Mouse (Mus musculus) Muller cell, postnatal 12 days (primary cell): ENCODE measurements around the gene Pex10.

ENCODE experiments used
- DNase-seq: peaks from one replicate; pipeline ENCODE4 v3.0.0-alpha.2; 2015; ENCODE audit errors: inconsistent ontology term

Gene Pex10

DNA sequence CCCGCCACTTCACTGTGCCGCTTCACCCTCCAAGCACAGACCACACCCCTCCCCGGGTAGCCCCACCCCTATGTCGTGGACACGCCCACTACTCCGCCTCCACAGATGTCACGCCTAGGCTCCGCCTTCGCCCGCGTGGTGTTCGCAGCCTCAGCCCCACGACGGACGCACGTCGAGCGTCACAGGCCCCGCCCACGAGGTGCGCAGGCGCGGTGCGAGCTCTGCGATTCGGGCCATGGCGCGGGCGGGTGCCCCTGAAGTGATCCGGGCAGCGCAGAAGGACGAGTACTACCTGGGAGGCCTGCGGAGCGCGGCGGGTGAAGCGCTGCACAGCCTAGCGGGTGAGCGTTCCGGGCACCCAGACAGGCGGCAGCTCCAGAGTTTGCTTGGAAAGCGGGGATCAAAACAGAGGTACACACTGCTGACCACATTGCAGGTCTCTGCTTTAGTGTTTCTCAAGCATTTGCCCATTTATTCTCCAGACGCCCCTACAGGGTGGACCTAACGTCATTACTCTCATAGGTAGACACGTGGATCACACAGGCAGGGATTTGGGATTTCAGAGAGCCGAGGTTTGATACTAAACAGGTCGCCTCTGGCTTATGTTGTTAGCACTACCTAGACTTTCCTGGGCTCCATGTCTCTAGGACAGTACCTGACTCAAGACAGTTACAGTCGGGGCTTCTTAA lies at the start of gene Pex10:
Gene Pex10, plus strand, starts transcription at position 183 of the 689 bp plus-strand sequence.
- DNase-seq: peak; percentile 98

DNA sequence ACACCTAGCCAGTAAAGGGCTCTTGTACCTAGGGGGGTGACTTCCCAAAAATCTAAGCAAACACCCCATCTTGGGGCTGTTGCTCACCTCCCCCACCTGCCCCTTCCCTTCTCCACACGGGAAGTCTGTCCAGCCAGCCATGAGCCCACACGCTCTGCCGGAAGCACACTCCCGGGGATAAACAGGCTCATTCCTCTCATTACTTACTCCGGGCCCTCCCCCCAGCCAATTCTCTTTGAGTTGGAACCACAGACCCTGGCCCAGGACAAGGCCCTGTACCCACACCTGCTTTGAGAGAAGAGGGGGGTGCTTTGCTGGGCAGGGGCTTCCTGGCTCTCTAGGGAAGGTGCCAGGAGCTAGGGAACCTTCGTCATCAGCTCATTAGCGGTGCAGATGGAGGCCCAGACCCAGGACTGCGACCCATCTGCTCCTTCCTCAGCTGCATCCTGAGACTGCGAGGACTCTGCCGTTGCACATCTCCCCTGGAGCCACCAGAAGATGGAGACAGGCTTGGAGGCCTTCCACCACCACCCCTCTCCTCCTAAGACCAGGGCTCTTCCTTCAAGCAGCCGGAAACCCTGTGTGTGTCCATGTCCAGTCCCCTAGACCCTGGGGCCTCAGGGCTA lies 49.5 kb upstream of the Pex10 start:
- DNase-seq: no peak

DNA sequence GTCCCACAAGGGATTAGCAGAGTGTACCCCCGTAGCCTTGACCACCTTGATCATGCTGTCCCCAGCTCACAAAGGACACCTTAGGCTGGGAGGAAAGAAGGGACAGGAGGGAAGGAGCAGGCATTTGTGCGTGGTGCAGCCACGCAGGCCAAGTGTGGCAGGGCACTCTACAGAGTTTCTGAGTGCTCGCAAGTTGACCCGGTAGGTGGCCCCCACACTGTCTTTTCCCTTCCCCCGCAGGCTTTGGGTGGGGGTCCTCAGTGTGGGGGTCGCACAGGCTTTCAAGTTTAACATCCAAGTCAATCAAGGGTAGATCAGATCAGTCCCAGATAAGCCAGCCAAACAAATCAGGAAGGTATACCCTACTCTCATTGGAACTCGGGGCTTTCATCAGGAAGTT lies 48.8 kb upstream of the Pex10 start:
- no peak for DNase-seq

DNA sequence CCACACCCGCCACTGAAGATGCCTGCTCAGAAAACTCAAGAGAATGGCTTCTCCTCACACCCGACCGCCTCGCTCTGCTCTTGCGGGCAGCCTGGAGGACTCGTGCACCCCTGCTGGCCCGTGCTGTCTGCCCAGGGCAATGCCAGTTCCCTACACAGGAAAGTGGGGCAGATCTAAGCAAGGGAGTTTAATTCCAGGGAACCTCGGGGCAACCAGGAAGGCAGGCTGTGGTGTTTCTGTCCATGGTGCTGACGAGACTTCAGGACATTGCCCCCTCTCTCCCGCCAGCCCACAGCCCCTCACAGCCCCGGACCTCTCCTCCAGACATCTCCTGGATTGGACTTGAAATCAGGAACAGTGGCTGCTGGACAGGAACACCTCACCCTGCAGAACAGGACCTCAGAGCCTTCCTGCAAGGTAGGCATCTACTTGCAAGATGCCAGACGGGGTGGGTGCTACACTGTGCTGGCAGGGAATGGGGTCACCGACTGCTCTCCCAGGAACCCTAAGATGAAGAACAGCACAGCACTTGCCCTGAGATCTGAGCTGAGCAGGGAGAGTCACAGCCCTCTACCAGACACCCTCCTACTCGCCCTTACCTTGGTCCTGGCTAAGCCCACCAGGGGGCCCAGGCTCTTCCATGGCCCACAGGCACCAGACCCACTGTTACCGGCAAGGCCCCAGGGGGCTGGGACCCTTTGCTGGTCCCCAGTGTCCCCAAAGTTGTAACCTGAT lies 48.0 kb upstream of the Pex10 start:
- DNase-seq: peak; percentile 50

DNA sequence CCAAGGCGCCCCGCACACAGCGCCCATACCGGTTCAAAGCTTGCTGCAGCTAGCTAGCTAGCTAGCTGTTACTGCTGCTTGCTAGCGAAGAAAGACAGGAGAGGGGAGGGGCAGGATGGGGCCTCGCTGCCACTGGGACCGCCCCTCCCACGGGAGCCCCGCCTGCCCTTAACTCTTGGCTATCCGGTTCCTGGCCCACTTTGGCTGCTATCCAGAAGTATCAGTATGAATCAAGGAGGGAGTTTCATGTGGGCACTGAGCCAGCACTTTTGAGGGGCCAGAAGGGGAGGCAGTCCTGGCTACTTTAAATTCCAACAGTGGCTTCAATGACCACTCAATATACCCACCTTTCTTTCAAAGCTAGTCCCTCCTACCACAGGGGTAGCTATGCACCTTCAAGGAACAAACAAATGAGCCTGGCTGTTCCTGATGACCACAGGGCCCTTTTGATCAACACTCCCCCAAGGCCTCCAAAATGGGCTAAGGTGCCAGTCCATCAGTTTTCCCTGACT lies 47.4 kb upstream of the Pex10 start:
- DNase-seq: no peak

DNA sequence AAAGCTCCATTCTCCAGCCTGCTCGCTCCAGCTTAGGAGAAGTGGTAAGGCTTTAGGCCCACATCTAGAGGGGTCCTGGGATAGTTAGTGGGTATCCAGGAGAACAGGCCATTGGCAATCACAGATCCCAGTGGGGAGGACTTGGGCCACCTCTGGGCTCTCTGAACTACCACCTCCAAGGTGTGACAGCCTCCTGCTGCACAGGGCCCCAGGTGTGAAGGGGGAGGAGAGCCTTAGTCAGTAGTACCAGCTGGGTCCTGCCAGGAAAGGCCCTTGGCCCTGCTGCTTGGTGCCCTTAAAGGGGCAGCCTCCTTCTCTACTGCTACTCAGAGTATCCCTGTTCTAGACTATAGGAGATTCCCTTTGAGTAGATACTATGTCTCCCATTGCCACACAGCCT lies 46.7 kb upstream of the Pex10 start:
- no peak for DNase-seq

DNA sequence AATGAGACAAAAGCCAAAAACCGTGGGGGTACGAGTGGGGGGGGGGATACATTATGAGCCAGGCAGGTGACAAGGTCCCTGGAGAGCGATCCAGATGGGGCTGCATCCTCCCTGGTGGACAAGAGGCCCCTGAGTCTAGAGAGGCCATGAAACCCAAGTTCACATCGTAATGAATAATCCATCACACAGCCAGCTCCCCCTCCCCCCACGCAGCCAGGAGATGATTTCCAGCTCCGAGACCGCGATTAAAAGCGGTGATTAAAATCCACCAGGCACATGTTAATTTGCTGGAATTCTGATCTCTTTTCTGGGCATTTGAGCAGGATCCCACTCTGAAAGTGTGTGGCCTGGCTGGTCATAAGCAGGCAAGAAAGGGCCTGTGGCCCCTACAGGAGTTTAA lies 46.0 kb upstream of the Pex10 start:
- DNase-seq: no peak

DNA sequence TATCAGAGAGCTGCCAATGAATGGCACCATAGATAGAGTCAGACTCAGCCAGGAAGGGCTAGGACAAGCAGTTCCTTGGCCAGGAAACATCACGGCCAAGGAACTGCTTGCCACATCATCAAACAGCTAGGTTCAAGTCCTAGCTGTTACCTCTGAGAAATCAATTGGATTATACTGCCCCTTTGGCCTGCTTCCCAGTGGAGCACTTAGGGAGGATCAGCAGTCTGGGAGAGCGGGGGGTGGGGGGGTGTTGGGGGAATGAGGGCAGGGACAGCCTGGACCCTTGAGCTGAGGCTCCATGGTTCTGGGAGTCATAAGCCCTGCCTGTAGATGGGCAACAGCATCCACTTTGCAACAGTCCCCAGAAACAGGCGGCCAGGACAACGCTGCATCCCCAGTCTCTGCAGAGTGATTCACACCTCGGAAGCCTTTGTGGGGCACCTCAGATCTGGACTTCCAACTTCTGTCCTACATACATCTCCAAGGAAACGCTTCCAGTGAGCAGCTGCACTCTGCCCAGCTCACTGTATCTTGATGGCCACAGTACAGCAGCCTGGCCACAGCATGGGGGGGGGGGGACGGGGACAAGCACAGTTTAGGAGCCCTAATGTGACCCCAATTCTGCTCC lies 44.5 kb upstream of the Pex10 start:
- DNase-seq: no peak

DNA sequence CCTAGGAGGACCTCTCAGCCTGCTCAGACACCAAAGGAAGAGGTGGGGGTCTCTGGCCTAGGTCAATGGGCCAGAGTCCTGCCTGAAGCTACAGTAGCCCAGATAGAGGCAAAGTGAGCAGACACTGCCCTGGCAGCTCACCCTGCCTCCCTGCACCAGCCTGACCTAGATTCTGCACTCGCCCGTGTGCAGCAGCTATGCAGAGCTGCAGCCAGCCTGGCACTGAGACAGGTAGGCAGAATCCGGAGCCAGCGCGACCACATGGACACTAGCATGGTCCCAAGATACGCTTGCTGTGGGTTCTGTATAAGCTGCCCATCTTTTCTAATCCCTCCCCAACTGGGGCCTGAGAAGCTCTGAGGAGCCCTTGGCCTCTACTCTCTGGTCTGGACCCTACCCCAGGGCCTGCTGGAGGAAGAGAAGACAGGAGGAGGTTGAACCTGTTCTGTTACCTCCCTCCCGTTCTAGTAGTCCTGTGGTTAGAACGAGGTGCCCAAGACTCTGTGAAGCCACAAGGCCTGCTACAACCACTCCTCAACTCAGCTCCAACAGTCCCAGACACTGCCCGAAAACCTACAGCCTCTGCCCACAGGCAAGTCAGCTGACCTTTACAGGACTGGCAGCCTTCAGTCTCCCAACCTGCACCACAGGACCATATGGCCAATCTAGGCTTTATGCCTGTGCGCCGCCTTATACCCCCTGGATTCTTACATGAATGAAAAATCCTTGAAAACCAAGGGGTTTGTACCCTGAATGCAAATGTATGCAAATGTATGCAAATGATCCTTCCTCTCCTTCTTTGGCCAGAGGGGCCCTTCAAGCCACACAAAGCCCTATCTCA lies 42.4 kb upstream of the Pex10 start:
- no peak for DNase-seq

DNA sequence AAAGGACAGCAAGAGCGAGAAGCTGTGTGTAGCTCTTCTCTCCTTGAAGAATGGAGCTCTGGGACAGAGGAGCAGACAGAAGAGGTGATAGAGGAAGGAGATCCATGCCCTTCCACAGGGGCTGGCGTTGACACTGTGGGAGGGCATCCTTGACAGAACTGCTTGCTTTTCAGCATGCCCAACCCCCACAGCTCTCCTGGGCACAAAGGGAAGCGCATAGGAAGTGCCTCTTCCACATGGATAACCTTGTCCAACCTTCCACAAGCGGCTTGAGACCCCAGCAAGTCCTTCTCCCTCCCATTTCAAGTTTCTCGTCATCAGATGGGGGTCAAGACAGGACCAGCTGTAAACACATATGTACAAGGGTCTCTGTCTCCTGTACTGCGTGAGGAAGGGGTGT lies 33.7 kb upstream of the Pex10 start:
- no peak for DNase-seq

DNA sequence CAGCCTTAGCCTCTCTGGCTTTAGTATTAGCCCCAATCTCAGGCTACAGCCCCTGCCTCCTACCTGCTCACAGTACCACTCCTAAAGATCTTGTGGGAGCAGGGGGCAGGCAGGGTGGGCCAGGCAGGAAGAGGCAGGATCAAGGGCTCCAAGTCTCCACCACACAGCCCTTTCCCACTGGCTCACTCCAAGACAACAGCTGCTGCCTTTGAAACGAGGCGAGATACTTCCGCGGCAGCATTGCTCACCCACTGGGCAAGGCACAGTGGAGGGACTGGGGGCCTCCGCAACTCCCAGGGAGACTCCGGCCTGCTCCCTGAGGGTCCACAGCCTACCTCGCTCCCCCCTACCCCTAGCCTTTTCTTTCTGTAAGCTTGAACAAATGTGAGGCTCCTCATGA lies 32.6 kb upstream of the Pex10 start:
- no peak for DNase-seq

DNA sequence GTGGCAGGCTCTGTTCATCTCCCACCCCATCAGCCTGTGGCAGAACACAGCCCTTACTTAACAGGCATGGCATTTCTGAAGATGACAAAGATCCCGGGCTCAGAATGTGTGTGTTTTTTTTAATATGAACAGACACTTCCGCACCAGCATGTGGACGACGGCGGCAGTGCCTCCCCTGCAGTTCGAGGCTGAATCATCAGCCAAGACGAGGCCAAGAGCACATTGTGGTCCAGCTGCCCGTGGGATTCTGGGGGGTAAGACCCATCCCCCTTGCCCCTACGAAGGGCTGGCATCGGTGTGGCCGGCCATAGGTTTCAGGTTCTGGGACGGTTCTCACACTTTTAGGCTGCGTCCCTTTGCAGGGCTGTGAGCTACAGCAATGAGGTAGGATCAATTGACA lies 32.0 kb upstream of the Pex10 start:
- DNase-seq: peak; percentile 26

DNA sequence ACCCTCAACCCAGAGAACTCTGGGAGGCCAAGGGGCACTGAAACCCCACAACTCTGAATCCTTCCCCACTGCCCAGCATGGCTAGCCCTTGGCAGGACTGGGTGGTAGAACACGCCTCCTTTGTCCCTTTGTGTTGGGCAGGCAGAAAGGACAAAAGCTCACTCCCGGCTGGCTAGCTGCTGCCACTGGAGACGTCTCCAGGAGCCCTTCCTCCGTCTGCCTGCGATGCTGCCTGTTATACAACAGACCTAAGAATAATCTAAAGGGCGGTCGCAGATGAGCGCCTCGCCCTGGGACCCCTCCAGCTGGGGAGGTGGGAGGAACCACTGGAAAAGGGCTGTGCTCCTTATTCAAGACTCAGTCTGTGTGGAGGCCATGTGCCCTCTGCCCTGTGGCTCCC lies 26.6 kb upstream of the Pex10 start:
- DNase-seq: no peak

DNA sequence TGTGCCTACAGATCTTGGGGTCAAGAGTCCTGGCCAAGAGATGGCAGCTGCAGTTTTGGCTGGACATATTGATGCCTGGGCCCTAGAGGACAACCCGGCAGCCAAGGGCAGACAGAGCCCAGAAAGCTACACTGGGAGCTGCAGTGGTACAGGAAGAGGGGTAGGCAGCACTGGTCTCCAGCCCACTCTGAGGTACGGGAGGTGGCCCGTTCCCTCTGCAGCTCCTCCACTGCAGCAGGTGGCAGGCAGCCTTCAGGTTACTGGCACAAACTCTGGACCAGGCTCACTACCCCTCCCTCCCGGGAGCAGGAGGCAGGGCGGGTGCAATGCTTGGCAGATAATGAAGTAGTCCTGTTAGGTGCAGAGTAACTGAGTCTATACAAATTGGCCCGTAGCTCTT lies 26.1 kb upstream of the Pex10 start:
- DNase-seq: no peak

DNA sequence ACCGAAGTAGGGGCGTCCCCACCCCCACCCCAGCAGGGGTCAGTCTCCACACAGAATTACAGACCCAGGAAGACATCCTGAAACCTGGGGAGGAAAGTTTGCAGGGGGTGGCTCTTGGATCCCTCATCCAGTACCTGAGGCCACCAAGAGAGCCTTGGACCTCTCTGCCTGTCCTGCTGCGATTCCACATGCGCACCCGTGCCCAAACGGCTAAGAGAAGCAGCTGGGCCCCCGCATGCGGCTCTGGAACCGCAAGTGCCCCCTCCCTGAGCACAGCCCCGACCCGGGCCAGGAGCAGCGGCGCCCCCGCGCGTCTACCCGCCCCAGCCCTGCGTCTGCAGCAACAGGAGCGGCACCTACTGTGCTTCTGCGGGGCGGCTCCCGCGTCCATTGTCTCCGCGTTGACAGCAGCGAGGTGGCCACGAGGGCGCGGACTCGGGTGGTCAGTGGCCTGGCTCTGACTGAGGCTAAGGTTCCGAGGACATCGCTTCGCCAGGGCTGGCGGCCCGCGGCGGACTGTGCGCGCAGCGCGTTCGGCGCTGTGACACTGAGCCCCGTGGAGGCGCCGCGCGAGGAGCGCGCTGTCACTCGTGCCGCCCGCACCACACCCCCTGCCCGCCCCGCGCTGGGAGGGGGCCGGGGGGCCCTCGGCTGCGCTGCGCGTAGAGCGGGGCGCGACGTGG lies 24.1 kb upstream of the Pex10 start:
- no peak for DNase-seq

DNA sequence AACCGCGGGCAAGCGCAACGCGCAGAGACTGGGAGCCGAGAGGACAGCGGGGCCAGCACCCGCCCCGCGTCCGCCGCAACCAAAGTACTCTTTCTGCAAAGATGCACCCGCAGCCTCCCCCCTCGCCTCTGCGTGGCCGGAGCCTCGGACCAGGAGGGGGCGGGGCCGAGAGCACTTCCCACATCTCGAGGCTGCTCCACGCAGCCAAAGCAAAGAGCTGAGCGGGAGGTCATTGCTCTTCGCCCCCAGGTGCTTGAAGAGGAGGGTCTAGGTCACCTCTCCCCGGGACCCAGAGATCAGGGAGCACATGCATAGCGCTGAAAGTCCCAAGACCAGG lies 23.6 kb upstream of the Pex10 start:
- DNase-seq: no peak

DNA sequence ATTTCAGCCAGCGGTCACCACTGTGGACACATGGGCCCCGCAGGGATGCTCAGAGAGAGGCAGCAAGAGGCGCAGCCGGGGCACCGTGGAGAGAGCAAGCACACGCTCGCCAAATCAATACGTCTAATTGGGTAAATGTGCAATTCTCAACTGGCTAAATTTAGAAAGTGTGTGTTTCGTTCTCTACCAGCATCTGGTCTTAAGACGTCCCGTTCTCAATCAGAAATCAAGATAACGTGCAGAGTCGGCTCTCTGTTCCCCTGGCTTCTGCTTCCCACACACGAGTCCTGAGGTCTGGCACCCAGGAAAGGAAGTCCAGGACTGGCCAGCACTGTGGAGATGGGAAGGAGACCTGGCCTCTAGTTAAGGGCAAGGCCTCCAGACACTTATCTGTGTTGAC lies 20.2 kb upstream of the Pex10 start:
- DNase-seq: no peak

DNA sequence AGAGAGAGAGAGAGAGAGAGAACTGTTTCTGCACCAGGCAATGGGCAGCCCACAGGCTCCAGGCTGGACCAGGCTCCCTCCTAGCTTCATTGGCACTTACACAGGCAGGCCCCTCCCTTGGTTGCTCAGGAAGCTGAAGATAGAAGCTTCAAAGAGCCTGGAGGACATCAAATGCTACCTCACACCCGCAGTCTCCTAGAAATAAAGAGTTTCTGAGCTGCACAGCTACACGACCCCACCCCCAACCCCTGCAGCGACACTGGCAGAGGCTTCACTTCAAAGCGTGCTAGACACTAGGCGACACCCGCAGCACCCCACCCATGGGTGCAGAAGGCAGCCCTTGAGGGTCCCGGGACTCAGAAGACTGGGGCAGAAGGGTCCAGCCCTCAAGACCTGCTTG lies 16.7 kb upstream of the Pex10 start:
- no peak for DNase-seq

DNA sequence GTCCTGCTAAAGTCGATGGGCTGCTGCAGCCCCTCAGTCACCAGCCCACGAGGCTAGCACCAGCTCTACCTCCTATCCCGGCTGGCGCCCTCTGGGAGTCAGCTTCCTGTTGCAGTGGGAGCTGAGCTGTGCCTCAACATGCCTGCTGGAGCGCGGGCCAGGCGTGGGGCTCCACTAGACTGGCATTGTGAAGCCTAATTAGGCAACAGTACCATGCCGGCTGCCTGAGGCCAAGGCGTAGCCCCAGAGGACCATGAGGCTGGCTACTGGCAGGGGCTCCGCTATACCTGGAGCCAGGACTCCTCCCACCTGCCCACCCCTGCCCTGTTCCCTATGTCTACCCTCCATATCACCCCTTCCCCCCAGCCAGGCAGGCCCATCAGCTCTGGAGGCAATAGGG lies 10.1 kb upstream of the Pex10 start, which contains the start of gene Plch2:
Gene Plch2, minus strand, starts transcription at position 61 of the 400 bp plus-strand sequence.
- no peak for DNase-seq

DNA sequence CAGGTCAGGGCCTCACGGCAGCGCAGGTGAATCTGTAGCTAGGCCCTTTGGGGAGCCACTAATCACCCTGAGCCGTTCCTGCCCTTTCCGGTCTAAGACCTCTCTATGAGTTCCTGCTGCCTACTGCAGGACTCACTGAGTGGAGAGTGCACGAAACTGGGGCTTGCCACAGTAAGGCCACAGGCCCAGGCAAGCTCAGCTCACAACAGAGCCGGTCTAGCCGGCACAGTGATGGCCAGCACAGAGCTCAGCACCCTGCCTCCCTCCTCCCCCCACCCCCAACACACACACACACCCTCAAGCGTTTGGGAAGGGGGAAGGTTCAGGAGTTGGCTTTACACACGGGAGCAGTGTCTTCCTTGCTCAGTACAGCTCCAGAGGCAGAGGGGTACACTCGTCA lies 8.5 kb upstream of the Pex10 start:
- no peak for DNase-seq

DNA sequence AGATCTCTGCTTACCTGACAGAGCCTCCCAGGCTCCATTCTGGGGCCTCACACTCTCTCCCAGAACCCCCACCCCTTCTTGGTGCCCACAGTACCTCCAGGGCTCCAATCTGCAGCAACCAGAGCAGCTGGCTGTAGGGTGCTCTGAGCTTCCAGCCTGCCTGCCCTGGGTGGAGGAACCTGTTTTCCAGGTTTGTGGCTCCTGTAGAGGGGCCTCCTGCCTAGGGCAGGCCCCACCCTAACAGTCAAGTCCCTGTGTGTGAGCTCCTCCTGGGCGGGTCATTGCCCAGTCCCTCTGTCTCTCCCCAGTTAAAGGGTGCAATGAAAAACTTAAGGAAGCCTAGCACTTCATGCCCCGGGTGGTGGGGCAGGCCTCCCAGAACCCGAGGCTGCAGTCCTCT lies 2.9 kb upstream of the Pex10 start:
- DNase-seq: no peak
